Mouse (Mus musculus) forebrain, embryonic 11.5 days (tissue): ENCODE measurements around the gene Plcxd1. TPM values are rescaled to one million over a fixed set of nuclear protein-coding genes. Genes with fewer than 3 reads are reported as not detected.
A peak's percentile ranks its signal among the peaks of the same experiment; 100 is the strongest.
"Not testable (repeated sequence)": the region's sequence is repeated elsewhere in the genome, so short reads cannot be mapped to it uniquely, and the experiment has no call there.

Experiments
- ATAC-seq: fragments of 200-750 bp; cut with Nextera tagmentation; replicated peaks from 2 replicates; pipeline ENCODE4 v1.8.0; 2017; ENCODE audit warnings: moderate TSS enrichment; ENCODE audit not compliant: low FRiP score
- DNase-seq: peaks from one replicate; pipeline ENCODE4 v3.0.0-alpha.2; 2017; ENCODE audit warnings: low spot score
- H3K27ac ChIP-seq: fragments of 300-500 bp; sonication (generic); 2 replicates; pipeline ENCODE4 v1.5.1; 2014; ENCODE audit warnings: low read depth, low read length
- H3K27me3 ChIP-seq: fragments of 300-500 bp; sonication (generic); 2 replicates; pipeline ENCODE4 v1.6.1; 2014; ENCODE audit warnings: mild to moderate bottlenecking, low read length, mixed read lengths; ENCODE audit not compliant: control insufficient read depth, insufficient read depth
- H3K36me3 ChIP-seq: fragments of 300-500 bp; sonication (generic); 2 replicates; pipeline ENCODE4 v1.6.1; 2014; ENCODE audit warnings: mild to moderate bottlenecking, low read length, moderate library complexity, mixed read lengths; ENCODE audit not compliant: control insufficient read depth, insufficient read depth
- H3K4me1 ChIP-seq: fragments of 300-500 bp; sonication (generic); replicated peaks from 2 replicates; pipeline ENCODE4 v1.6.1; 2014; ENCODE audit warnings: low read length, mixed read lengths; ENCODE audit not compliant: control insufficient read depth, insufficient read depth
- H3K4me2 ChIP-seq: fragments of 300-500 bp; sonication (generic); 2 replicates; pipeline ENCODE4 v1.6.1; 2014; ENCODE audit warnings: low read depth, mild to moderate bottlenecking, low read length, moderate library complexity, mixed read lengths; ENCODE audit not compliant: severe bottlenecking
- H3K4me3 ChIP-seq: fragments of 300-500 bp; sonication (generic); 2 replicates; pipeline ENCODE4 v1.5.1; 2014; ENCODE audit warnings: low read depth, low read length
- H3K9ac ChIP-seq: fragments of 300-500 bp; sonication (generic); 2 replicates; pipeline ENCODE4 v1.6.1; 2014; ENCODE audit warnings: low read length
- H3K9me3 ChIP-seq: fragments of 300-500 bp; sonication (generic); 2 replicates; pipeline ENCODE4 v1.6.1; 2016; ENCODE audit warnings: low read length, mixed read lengths; ENCODE audit not compliant: control insufficient read depth
- WGBS: fragments of 180-500 bp; shearing (Covaris S2); extraction: QIAGEN DNeasy Blood & Tissue Kit; methylation state at CpG from one replicate; pipeline ENCODE4 v1.1.7; 2014; 5-methylcytosine and 5-hydroxymethylcytosine counted together
- polyA plus RNA-seq: library from polyadenylated mRNA; unstranded; fragments of >200 nt; fragmentation: Nextera tagmentation; extraction: Ambion mirVana; gene quantifications from 2 replicates; pipeline ENCODE4 v1.2.1, GENCODE M21; 2014

Plcxd1 gene
- polyA plus RNA-seq, 1 experiment from 2014 or later: 0.43 TPM

DNA sequence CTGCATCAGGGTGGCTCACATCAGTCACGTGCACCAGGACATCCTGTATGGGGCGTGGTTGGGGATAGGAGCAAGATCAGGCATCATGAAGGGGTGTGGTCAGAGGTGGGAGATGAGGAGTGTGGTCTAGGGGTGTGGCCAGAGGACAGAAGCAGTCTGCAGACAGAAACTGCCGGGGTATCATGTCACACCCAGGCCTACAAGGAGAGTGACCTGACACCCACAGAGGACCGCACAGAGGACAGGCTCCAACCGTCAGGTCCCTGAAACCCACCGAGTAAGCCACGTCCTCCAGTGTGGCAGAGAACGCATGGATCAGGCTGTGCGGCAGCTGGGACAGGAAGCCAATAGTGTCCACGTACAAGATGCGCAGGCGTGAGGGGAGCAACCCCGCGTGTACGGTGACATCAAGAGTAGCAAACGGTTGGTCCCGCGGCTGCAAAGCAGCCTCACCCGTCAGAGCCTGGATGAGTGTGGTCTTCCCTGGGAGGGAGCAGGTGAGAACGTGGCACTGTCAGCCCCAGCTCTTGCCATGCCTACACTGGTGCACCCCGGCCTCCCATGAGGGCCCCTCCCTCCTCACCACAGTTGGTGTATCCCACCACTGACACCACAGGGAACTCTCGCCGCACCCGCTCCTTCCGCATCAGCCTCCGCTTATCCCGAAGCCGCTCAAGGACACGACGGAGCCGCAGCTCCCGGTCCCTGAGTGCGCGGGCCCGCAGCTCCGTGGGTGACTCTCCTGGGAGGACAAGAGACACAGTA is 5.0 kb downstream of the Plcxd1 start:
- no peak overlapping the region for H3K9ac ChIP-seq
- no peak for ATAC-seq
- 0 out of 2 replicates have a peak, but pooled peaks cover 2% of the 10 kb centered on the region for H3K27me3 ChIP-seq
- no peaks in the 10 kb centered on the region for H3K9me3 ChIP-seq
- H3K4me1 ChIP-seq: peaks cover 19% of the 10 kb centered on the region
- H3K27ac ChIP-seq: no peak overlapping the region
- DNase-seq: peak; percentile 53
- H3K36me3 ChIP-seq: peaks cover 18% of the 10 kb centered on the region
- H3K4me2 ChIP-seq: no peak overlapping the region
- no peak overlapping the region for H3K4me3 ChIP-seq
- WGBS: 96% methylated on average over 36 of the region's 36 CpGs

DNA sequence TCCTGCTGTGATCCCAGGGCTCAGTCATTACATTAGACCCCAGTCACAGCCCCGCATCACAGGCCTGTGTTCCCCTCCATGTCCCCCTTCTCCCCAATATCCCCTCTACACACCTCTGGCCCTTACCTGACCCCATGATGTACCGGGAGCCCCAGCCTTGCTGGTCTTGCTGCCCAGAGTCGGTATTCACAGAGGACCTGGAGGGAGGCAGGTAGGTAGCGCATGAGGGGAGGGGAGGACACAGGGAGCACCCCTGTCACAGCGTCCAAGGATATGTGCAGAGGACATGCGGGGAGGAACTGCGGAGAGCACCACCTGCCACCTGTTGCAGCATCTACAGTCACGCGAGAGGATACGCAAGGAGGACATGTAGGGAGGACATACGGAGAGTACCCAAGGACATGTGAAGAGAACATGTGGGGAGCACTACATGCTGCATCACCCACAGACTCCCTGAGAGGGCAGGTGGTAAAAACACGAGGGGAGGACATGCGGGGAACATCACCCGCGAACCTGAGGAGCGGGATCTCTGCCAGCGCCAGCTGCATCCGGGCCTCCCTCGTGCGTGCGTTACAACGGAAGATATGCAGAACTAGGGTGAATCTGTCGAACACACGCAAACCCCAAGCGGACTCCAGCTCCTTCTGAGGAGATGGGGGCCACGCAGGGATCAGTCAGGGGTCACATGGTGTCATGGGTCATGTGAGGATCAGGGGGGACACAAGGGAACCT is 6.5 kb downstream of the Plcxd1 start:
- DNase-seq: peak; percentile 53
- 94% methylated on average over 26 of the region's 26 CpGs for WGBS
- Histone ChIP-seq H3K4me1 (peaks cover 13% of the 10 kb centered on the region), H3K4me2 (peak overlapping the region; percentile 81), H3K9me3 (no peaks in the 10 kb centered on the region), H3K27me3 (0 out of 2 replicates have a peak, but pooled peaks cover under 1% of the 10 kb centered on the region), H3K36me3 (peaks cover 18% of the 10 kb centered on the region), H3K27ac (no peak overlapping the region), H3K4me3 (peak overlapping the region; percentile 50), H3K9ac (no peak overlapping the region)
- ATAC-seq: no peak

DNA sequence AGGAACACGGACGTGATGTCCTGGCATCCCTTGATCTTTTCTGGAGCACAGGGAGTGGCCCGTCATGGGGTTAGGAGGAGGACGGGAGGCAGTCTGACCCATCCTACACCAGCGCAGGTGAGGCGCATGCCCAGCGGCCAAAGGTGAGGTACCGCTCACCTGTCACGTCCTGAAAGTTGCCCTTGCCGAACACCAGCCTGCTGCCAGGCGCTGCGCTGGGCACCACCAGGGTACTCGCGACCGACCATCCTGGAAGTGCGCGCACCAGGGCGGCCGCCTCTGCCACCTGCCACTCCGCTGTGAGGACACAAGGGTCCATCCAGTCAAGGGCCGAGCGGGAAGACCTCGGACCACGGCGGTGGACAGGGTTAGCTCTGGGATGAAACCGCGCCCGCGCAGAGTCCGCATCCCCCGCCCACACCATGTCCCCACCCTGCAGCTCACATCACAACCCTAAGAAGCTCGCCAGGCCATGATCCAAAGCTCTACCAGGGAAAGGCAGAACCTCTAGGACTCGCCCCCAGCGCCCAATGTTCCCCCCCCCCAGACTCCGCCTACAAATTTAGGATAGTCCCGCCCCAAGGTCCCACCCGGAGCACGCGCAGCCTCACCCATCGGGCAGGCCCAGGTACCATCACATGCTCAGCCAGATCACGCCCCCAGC is 7.3 kb downstream of the Plcxd1 start:
- ATAC-seq (peak; percentile 28), DNase-seq (no peak)
- Histone ChIP-seq H3K4me2 (peak overlapping the region; percentile 81), H3K4me1 (peaks cover 8% of the 10 kb centered on the region; the same call in 1 of the 2 replicates), H3K4me3 (peak overlapping the region; percentile 50), H3K9ac (peak overlapping the region; percentile 63), H3K27ac (peak overlapping the region; percentile 58), H3K36me3 (peaks cover 18% of the 10 kb centered on the region), H3K9me3 (no peaks in the 10 kb centered on the region), H3K27me3 (no peaks in the 10 kb centered on the region)
- 16% methylated on average over 41 of the region's 41 CpGs for WGBS

DNA sequence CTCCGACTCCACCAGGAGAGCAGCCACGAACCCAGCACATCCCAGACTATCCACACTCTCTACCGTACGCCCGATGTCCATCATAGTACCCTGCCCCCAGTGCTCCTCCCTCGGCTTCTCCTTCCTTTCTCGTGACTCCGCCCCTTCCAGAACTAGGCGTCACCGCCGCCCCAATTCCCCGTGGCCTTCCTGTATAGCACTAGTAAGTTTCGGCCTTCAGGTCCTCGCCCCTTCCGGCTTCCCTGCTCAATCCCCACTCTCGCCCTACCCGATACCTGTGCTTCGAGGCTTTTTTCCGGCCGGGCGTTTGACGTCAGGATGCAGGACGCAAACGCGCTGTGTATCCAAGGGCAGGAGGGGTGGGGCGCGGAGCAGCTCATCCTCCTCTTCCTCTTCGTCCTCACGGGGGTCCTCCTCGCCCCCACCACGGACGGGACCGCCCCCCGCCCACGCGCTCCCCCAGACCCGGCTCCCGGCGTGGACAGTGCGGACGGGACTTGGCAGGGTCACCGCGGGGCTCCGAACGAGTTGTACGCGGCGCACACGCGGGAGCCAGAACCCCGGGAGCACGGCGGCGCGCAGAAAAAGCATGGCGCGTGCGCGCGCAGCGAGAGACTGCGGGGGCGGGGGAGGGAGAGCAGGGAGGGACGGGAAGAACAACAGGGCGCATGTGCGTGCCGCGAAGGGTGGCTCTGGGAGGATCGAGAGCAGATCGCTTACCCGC is 8.0 kb downstream of the Plcxd1 start, which contains the start of gene Gtpbp6:
Gtpbp6 (minus strand) TSS at position 617 of the 724 bp plus-strand sequence.
- WGBS: under 1% methylated on average over 69 of the region's 71 CpGs
- H3K9ac ChIP-seq: peak within 1 kb of the TSS; percentile 63
- H3K4me2 ChIP-seq: peak within 1 kb of the TSS; percentile 81
- H3K4me1 ChIP-seq: peaks cover 8% of the 10 kb centered on the region; the same call in 1 of the 2 replicates
- no peaks in the 10 kb centered on the region for H3K9me3 ChIP-seq
- peak within 1 kb of the TSS; percentile 58 for H3K27ac ChIP-seq
- ATAC-seq: peak; percentile 84
- H3K27me3 ChIP-seq: no peaks in the 10 kb centered on the region
- peaks cover 18% of the 10 kb centered on the region for H3K36me3 ChIP-seq
- H3K4me3 ChIP-seq: peak within 1 kb of the TSS; percentile 50
- peak; percentile 97 for DNase-seq

DNA sequence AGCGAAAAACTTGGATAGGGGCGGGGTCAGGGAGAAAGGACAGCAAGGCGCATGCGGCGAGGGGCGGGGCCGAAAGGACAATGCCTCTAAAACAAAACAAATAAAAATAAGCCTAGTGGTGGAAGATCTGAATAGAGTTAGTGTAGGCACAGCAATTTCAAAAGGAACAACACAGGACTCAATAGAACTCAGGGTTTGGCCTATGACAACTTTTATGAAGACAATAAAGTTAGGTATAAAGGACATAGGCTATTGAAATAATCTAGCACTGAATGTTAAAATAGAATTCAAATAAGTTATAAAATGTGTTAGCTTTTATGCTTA is 8.5 kb downstream of the Plcxd1 start:
- 0% methylated on average over 7 of the region's 7 CpGs for WGBS
- Histone ChIP-seq H3K4me2 (peak overlapping the region; percentile 81; the same call in 1 of the 2 replicates), H3K27ac (peak overlapping the region; percentile 58; the same call in 1 of the 2 replicates), H3K9me3 (no peaks in the 10 kb centered on the region), H3K4me3 (peak overlapping the region; percentile 50), H3K36me3 (peaks cover 13% of the 10 kb centered on the region), H3K9ac (peak overlapping the region; percentile 63; the same call in 1 of the 2 replicates), H3K4me1 (peaks cover 8% of the 10 kb centered on the region; the same call in 1 of the 2 replicates), H3K27me3 (no peaks in the 10 kb centered on the region)
- ATAC-seq (no peak), DNase-seq (no peak)

DNA sequence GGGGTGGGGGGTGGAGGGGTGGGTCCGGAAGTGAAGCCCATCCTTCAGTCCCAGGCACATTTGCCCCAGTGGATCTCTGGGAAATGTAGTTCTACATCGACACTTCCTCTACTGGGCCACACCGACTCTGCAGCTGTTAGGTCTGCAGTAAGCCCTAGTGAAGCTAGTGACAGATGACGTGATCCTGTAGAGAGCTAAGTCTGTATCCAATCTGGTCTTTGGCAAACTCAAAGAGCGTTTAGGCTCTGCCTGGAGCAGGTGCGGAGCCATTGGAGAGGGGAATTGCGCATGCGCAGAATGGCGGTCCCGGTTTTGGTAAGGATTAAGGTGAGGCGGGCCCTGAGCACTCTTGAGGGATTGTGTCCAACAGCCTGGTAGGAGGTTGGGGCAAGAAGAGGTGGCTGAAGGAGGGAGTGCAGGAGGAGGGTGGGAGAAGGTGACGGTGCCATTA is 10.2 kb downstream of the Plcxd1 start, which contains the start of gene Zfp605:
Zfp605 (plus strand) TSS at position 102 of the 451 bp plus-strand sequence.
- Histone ChIP-seq H3K4me2 (peak within 1 kb of the TSS; percentile 80), H3K27ac (peak within 1 kb of the TSS; percentile 63), H3K9ac (peak within 1 kb of the TSS; percentile 64), H3K9me3 (no peaks in the 10 kb centered on the region), H3K36me3 (peaks cover under 1% of the 10 kb centered on the region; the same call in 1 of the 2 replicates), H3K4me1 (peaks cover 8% of the 10 kb centered on the region; the same call in 1 of the 2 replicates), H3K4me3 (peak within 1 kb of the TSS; percentile 61), H3K27me3 (no peaks in the 10 kb centered on the region)
- under 1% methylated on average over 12 of the region's 12 CpGs for WGBS
- peak; percentile 90 for DNase-seq
- ATAC-seq: peak; percentile 59

DNA sequence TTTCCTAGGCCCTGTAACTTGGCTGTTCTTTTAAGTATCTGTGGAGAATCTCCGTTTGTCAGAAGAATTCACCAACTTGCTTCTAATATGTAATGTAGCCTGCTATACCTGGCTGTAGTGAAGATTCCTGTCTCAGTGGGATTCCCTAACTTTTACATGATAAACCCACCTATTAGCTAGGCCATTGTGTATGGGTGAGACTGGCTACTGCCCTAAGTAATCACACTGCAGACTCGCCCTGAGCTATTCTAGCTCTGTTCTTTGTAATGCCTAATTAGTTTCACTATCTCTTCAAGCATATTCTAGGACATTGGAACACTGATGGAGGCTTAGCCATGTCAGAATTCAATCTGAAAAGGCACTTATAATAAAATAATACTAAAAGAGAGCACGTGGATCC is 22.6 kb downstream of the Plcxd1 start:
- H3K9ac ChIP-seq, H3K27ac ChIP-seq, ATAC-seq, H3K4me1 ChIP-seq, H3K4me3 ChIP-seq, H3K4me2 ChIP-seq, DNase-seq, H3K36me3 ChIP-seq, H3K9me3 ChIP-seq, H3K27me3 ChIP-seq: not testable (repeated sequence)
- WGBS: 88% methylated on average over 3 of the region's 3 CpGs
